Mouse (Mus musculus) cerebellum, postnatal 10 days (tissue): ENCODE results near the gene Scin.
"Not testable (repeated sequence)": the region's sequence is repeated elsewhere in the genome, so short reads cannot be mapped to it uniquely, and the experiment has no call there.

Experiments used
- DNase-seq, 2 experiments: peaks; one replicate each; pipeline ENCODE4 v3.0.0; 2021; ENCODE audit warnings: mixed read lengths in 2 of 2

Scin gene

GRCm38 (mm10) chr12:40133573-40134271, at the start of gene Scin:
TSS of gene Scin (minus strand) at chr12:40134228.
- peak; percentile 42 to 45 for DNase-seq

- DNase-seq, result peak; percentile 46 to 50
Measured at GRCm38 (mm10) chr12:40177089-40177488, 43.1 kb upstream of the Scin start.

GRCm38 (mm10) chr12:40176158-40176557, 42.1 kb upstream of the Scin start:
- DNase-seq, result no peak

GRCm38 (mm10) chr12:40175171-40175570, 41.1 kb upstream of the Scin start:
- not testable (repeated sequence) for DNase-seq

GRCm38 (mm10) chr12:40171637-40172036, 37.6 kb upstream of the Scin start:
- DNase-seq, result no peak

- DNase-seq, result no peak
Measured at GRCm38 (mm10) chr12:40169675-40170074, 35.6 kb upstream of the Scin start.

- DNase-seq, result peak; percentile 24 to 59
Measured at GRCm38 (mm10) chr12:40164621-40165020, 30.6 kb upstream of the Scin start.

GRCm38 (mm10) chr12:40160777-40161176, 26.7 kb upstream of the Scin start:
- no peak for DNase-seq

GRCm38 (mm10) chr12:40154188-40154587, 20.2 kb upstream of the Scin start:
- no peak for DNase-seq

GRCm38 (mm10) chr12:40152353-40153069, 18.5 kb upstream of the Scin start:
- DNase-seq, result no peak

- DNase-seq, result no peak
Measured at GRCm38 (mm10) chr12:40147319-40147718, 13.3 kb upstream of the Scin start.

GRCm38 (mm10) chr12:40146510-40146909, 12.5 kb upstream of the Scin start:
- no peak for DNase-seq

GRCm38 (mm10) chr12:40140706-40141105, 6.7 kb upstream of the Scin start:
- DNase-seq, result no peak

- DNase-seq, result no peak
Measured at GRCm38 (mm10) chr12:40139484-40140245, 5.6 kb upstream of the Scin start.

GRCm38 (mm10) chr12:40134529-40134928, 501 bp upstream of the Scin start:
- peak; percentile 3 to 5 for DNase-seq

- DNase-seq, result no peak
Measured at GRCm38 (mm10) chr12:40133194-40133572, 845 bp downstream of the Scin start.

- no peak for DNase-seq
Measured at GRCm38 (mm10) chr12:40118872-40119271, 15.2 kb downstream of the Scin start.

GRCm38 (mm10) chr12:40117045-40117444, 17.0 kb downstream of the Scin start:
- DNase-seq, result no peak

- no peak for DNase-seq
Measured at GRCm38 (mm10) chr12:40116214-40116613, 17.8 kb downstream of the Scin start.

GRCm38 (mm10) chr12:40114883-40115282, 19.1 kb downstream of the Scin start:
- DNase-seq, result no peak

- DNase-seq, result no peak
Measured at GRCm38 (mm10) chr12:40114020-40114419, 20.0 kb downstream of the Scin start.

- DNase-seq, result no peak
Measured at GRCm38 (mm10) chr12:40113605-40114004, 20.4 kb downstream of the Scin start.

GRCm38 (mm10) chr12:40109227-40109626, 24.8 kb downstream of the Scin start:
- DNase-seq, result no peak

GRCm38 (mm10) chr12:40108143-40108542, 25.9 kb downstream of the Scin start:
- DNase-seq, result no peak
